Mouse (Mus musculus) CH12.LX (cell line): ENCODE data around the gene Cnbp.
A peak's percentile ranks its signal among the peaks of the same experiment; 100 is the strongest.

Experiments
- CHD1 ChIP-seq: IDR thresholded peaks from 2 replicates; pipeline ENCODE4 v1.6.1; 2012; ENCODE audit warnings: low read depth, low read length, improper control_type of control experiment, inconsistent platforms
- CTCF ChIP-seq, 2 experiments: IDR thresholded peaks in 1 of 2; conservative IDR thresholded peaks in 1 of 2; 2 replicates each; pipeline ENCODE4 v1.5.1; 2011 to 2012; ENCODE audit warnings: low read depth in 2 of 2, low read length in 2 of 2, improper control_type of control experiment in 1 of 2, inconsistent platforms in 1 of 2, mild to moderate bottlenecking in 1 of 2, moderate library complexity in 1 of 2
- E2F4 ChIP-seq: IDR thresholded peaks from 2 replicates; pipeline ENCODE4 v1.6.1; 2011; ENCODE audit warnings: low read depth, low read length, improper control_type of control experiment; ENCODE audit not compliant: insufficient replicate concordance
- EP300 ChIP-seq: IDR thresholded peaks from 2 replicates; pipeline ENCODE4 v1.6.1; 2011; ENCODE audit warnings: low read length, improper control_type of control experiment
- POLR2A ChIP-seq: IDR thresholded peaks from 2 replicates; pipeline ENCODE4 v1.6.1; 2011; ENCODE audit warnings: low read depth, mild to moderate bottlenecking, improper control_type of control experiment, low read length
- SIN3A ChIP-seq: IDR thresholded peaks from 2 replicates; pipeline ENCODE4 v1.6.1; 2012; ENCODE audit warnings: low read length, improper control_type of control experiment, inconsistent platforms
- SMC3 ChIP-seq: IDR thresholded peaks from 2 replicates; pipeline ENCODE4 v1.6.1; 2011; ENCODE audit warnings: low read depth, low read length, improper control_type of control experiment
- USF1 ChIP-seq: IDR thresholded peaks from 2 replicates; pipeline ENCODE4 v1.6.1; 2014; ENCODE audit warnings: low read depth, mild to moderate bottlenecking, inconsistent platforms, low read length, improper control_type of control experiment
- USF2 ChIP-seq: conservative IDR thresholded peaks from 2 replicates; pipeline ENCODE4 v1.6.1; 2011; ENCODE audit warnings: low read depth, low read length, improper control_type of control experiment
- ZNF384 ChIP-seq: IDR thresholded peaks from 2 replicates; pipeline ENCODE4 v1.6.1; 2012; ENCODE audit warnings: low read depth, low read length, improper control_type of control experiment, inconsistent platforms

DNA sequence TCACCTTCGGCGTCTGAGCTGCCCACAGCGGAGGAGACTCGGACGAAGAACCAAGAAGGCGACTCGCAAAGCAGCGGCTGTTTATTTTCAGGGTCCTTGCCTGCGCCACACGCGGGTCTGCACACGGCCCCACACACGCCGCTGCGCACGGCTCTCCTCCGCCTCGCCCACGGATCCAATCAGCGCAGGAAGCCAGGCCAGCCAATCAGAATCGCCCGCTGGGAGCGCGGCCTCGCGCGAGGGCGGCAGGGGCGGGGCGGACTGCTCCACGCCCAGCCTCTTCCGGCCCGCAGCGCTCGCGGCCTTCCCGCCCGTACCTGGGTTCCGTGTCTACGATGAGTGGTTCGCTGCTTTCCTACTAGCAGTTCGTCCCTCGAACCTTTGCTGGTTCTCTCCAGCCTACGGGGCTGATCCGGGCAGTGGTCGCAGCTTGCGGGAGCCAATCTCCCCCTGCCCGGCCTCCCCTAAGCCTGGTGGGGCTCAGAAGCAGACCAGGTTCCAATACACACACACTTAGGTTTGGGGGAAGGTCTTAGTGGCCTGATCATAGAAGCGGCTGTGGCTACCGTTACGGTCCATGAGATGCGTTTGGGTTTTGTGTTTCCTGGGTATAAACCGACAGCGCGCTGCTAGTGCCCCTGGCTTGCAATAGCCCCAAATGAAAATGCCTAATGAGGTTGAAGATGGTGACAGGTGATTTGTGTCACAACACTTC lies at the start of gene Cnbp:
- no peak for TF ChIP-seq SIN3A
- TF ChIP-seq EP300, result no peak
- peak; percentile 94 for TF ChIP-seq POLR2A
- TF ChIP-seq CTCF (conservative IDR thresholded peaks at IDR 0.05 in 1 of 2, IDR thresholded peaks at IDR 0.05 in 1 of 2; ENCODE audit: low read depth in 2 of 2, low read length in 2 of 2), result no peak
- no peak for TF ChIP-seq E2F4
- no peak for TF ChIP-seq SMC3
- TF ChIP-seq CHD1, result no peak
- TF ChIP-seq ZNF384, result no peak
- TF ChIP-seq USF1, result no peak
- no peak for TF ChIP-seq USF2
